Mouse (Mus musculus): ENCODE results near the gene Csnk2b. TPM values are rescaled to one million over a fixed set of nuclear protein-coding genes. Genes with fewer than 3 reads are reported as not detected.
A peak's percentile ranks its signal among the peaks of the same experiment; 100 is the strongest.

The Csnk2b gene
- polyA plus RNA-seq, 1 experiment from 2014 or later, result 224 TPM

GRCm38 (mm10) chr17:35162730-35163129 lies 40.9 kb upstream of the Csnk2b start:
- Histone ChIP-seq H3K27ac (ENCODE audit: low read length) (0 out of 2 replicates have a peak overlapping the region, but pooled peaks have one; percentile 4), H3K9me3 (replicated peaks; ENCODE audit: control insufficient read depth, low read length) (no peaks in the 10 kb centered on the region), H3K4me1 (ENCODE audit: control insufficient read depth, insufficient read depth, low read length) (peaks cover 23% of the 10 kb centered on the region), H3K36me3 (ENCODE audit: control insufficient read depth, insufficient read depth) (peaks cover 44% of the 10 kb centered on the region), H3K4me2 (ENCODE audit: low read depth, low read length) (peak overlapping the region; percentile 88), H3K4me3 (ENCODE audit: low read length) (peak overlapping the region; percentile 90), H3K9ac (ENCODE audit: low read length) (peak overlapping the region; percentile 100), H3K27me3 (ENCODE audit: control insufficient read depth, insufficient read depth, low read length) (no peaks in the 10 kb centered on the region)
- 31% methylated on average over 12 of the region's 12 CpGs for WGBS
- no peak for ATAC-seq (replicated peaks; ENCODE audit: extremely low read depth, insufficient read depth, low FRiP score)

- peak overlapping the region; percentile 90 for H3K4me3 ChIP-seq (ENCODE audit: low read length)
- peaks cover 23% of the 10 kb centered on the region for H3K4me1 ChIP-seq (ENCODE audit: control insufficient read depth, insufficient read depth, low read length)
- H3K9me3 ChIP-seq (replicated peaks; ENCODE audit: control insufficient read depth, low read length), result no peaks in the 10 kb centered on the region
- peak overlapping the region; percentile 100 for H3K9ac ChIP-seq (ENCODE audit: low read length)
- no peaks in the 10 kb centered on the region for H3K27me3 ChIP-seq (ENCODE audit: control insufficient read depth, insufficient read depth, low read length)
- 56% methylated on average over 14 of the region's 14 CpGs for WGBS
- H3K36me3 ChIP-seq (ENCODE audit: control insufficient read depth, insufficient read depth), result peaks cover 50% of the 10 kb centered on the region
- peak overlapping the region; percentile 88 for H3K4me2 ChIP-seq (ENCODE audit: low read depth, low read length)
- no peak for ATAC-seq (replicated peaks; ENCODE audit: extremely low read depth, insufficient read depth, low FRiP score)
- H3K27ac ChIP-seq (ENCODE audit: low read length), result no peak overlapping the region
Observed at GRCm38 (mm10) chr17:35162121-35162520, 40.3 kb upstream of the Csnk2b start.

- 77% methylated on average over 11 of the region's 11 CpGs for WGBS
- no peak overlapping the region for H3K9ac ChIP-seq (ENCODE audit: low read length)
- no peak for ATAC-seq (replicated peaks; ENCODE audit: extremely low read depth, insufficient read depth, low FRiP score)
Observed at GRCm38 (mm10) chr17:35161421-35161820, 39.6 kb upstream of the Csnk2b start.

GRCm38 (mm10) chr17:35159638-35160037 lies 37.8 kb upstream of the Csnk2b start:
- Histone ChIP-seq H3K4me3 (ENCODE audit: low read length) (no peak overlapping the region), H3K27me3 (ENCODE audit: control insufficient read depth, insufficient read depth, low read length) (no peaks in the 10 kb centered on the region), H3K4me2 (ENCODE audit: low read depth, low read length) (no peak overlapping the region), H3K27ac (ENCODE audit: low read length) (no peak overlapping the region), H3K36me3 (ENCODE audit: control insufficient read depth, insufficient read depth) (peaks cover 75% of the 10 kb centered on the region), H3K4me1 (ENCODE audit: control insufficient read depth, insufficient read depth, low read length) (peaks cover 16% of the 10 kb centered on the region), H3K9me3 (replicated peaks; ENCODE audit: control insufficient read depth, low read length) (no peaks in the 10 kb centered on the region), H3K9ac (ENCODE audit: low read length) (no peak overlapping the region)
- ATAC-seq (replicated peaks; ENCODE audit: extremely low read depth, insufficient read depth, low FRiP score), result no peak
- WGBS, result 82% methylated on average over 7 of the region's 7 CpGs

More at GRCm38 (mm10) chr17:35161421-35161820, 39.6 kb upstream of the Csnk2b start:
- Histone ChIP-seq H3K4me3 (ENCODE audit: low read length) (no peak overlapping the region), H3K9me3 (replicated peaks; ENCODE audit: control insufficient read depth, low read length) (no peaks in the 10 kb centered on the region), H3K36me3 (ENCODE audit: control insufficient read depth, insufficient read depth) (peaks cover 57% of the 10 kb centered on the region), H3K4me1 (ENCODE audit: control insufficient read depth, insufficient read depth, low read length) (peaks cover 23% of the 10 kb centered on the region), H3K27me3 (ENCODE audit: control insufficient read depth, insufficient read depth, low read length) (no peaks in the 10 kb centered on the region), H3K27ac (ENCODE audit: low read length) (no peak overlapping the region), H3K4me2 (ENCODE audit: low read depth, low read length) (0 out of 2 replicates have a peak overlapping the region, but pooled peaks have one; percentile 4)

GRCm38 (mm10) chr17:35158850-35159593 lies 37.2 kb upstream of the Csnk2b start:
- no peak overlapping the region for H3K27ac ChIP-seq (ENCODE audit: low read length)
- H3K4me2 ChIP-seq (ENCODE audit: low read depth, low read length), result no peak overlapping the region
- WGBS, result 90% methylated on average over 16 of the region's 16 CpGs
- ATAC-seq (replicated peaks; ENCODE audit: extremely low read depth, insufficient read depth, low FRiP score), result no peak
- H3K36me3 ChIP-seq (ENCODE audit: control insufficient read depth, insufficient read depth), result peaks cover 81% of the 10 kb centered on the region
- H3K9ac ChIP-seq (ENCODE audit: low read length), result no peak overlapping the region
- H3K27me3 ChIP-seq (ENCODE audit: control insufficient read depth, insufficient read depth, low read length), result no peaks in the 10 kb centered on the region
- no peaks in the 10 kb centered on the region for H3K9me3 ChIP-seq (replicated peaks; ENCODE audit: control insufficient read depth, low read length)
- H3K4me1 ChIP-seq (ENCODE audit: control insufficient read depth, insufficient read depth, low read length), result peaks cover 16% of the 10 kb centered on the region
- H3K4me3 ChIP-seq (ENCODE audit: low read length), result no peak overlapping the region

- Histone ChIP-seq H3K9ac (ENCODE audit: low read length) (no peak overlapping the region), H3K36me3 (ENCODE audit: control insufficient read depth, insufficient read depth) (peaks cover 94% of the 10 kb centered on the region), H3K4me3 (ENCODE audit: low read length) (no peak overlapping the region), H3K4me2 (ENCODE audit: low read depth, low read length) (no peak overlapping the region), H3K4me1 (ENCODE audit: control insufficient read depth, insufficient read depth, low read length) (peaks cover 13% of the 10 kb centered on the region), H3K27ac (ENCODE audit: low read length) (no peak overlapping the region), H3K27me3 (ENCODE audit: control insufficient read depth, insufficient read depth, low read length) (no peaks in the 10 kb centered on the region), H3K9me3 (replicated peaks; ENCODE audit: control insufficient read depth, low read length) (no peaks in the 10 kb centered on the region)
- ATAC-seq (replicated peaks; ENCODE audit: extremely low read depth, insufficient read depth, low FRiP score), result no peak
- WGBS, result 85% methylated on average over 8 of the region's 8 CpGs
Observed at GRCm38 (mm10) chr17:35157661-35158175, 35.9 kb upstream of the Csnk2b start.

GRCm38 (mm10) chr17:35157254-35157653 lies 35.4 kb upstream of the Csnk2b start:
- ATAC-seq (replicated peaks; ENCODE audit: extremely low read depth, insufficient read depth, low FRiP score), result no peak
- Histone ChIP-seq H3K27me3 (ENCODE audit: control insufficient read depth, insufficient read depth, low read length) (no peaks in the 10 kb centered on the region), H3K4me2 (ENCODE audit: low read depth, low read length) (no peak overlapping the region), H3K4me3 (ENCODE audit: low read length) (no peak overlapping the region), H3K36me3 (ENCODE audit: control insufficient read depth, insufficient read depth) (peaks cover 99% of the 10 kb centered on the region), H3K4me1 (ENCODE audit: control insufficient read depth, insufficient read depth, low read length) (peaks cover 8% of the 10 kb centered on the region), H3K27ac (ENCODE audit: low read length) (no peak overlapping the region), H3K9me3 (replicated peaks; ENCODE audit: control insufficient read depth, low read length) (no peaks in the 10 kb centered on the region), H3K9ac (ENCODE audit: low read length) (no peak overlapping the region)
- 86% methylated on average over 8 of the region's 8 CpGs for WGBS

- no peak; the same call in 1 of the 2 replicates for ATAC-seq (replicated peaks; ENCODE audit: extremely low read depth, insufficient read depth, low FRiP score)
- Histone ChIP-seq H3K27ac (ENCODE audit: low read length) (no peak overlapping the region), H3K9me3 (replicated peaks; ENCODE audit: control insufficient read depth, low read length) (no peaks in the 10 kb centered on the region), H3K9ac (ENCODE audit: low read length) (no peak overlapping the region), H3K4me3 (ENCODE audit: low read length) (no peak overlapping the region), H3K4me2 (ENCODE audit: low read depth, low read length) (no peak overlapping the region), H3K27me3 (ENCODE audit: control insufficient read depth, insufficient read depth, low read length) (no peaks in the 10 kb centered on the region), H3K4me1 (ENCODE audit: control insufficient read depth, insufficient read depth, low read length) (peaks cover 2% of the 10 kb centered on the region; the same call in 1 of the 2 replicates), H3K36me3 (ENCODE audit: control insufficient read depth, insufficient read depth) (peaks cover 99% of the 10 kb centered on the region)
- 88% methylated on average over 33 of the region's 33 CpGs for WGBS
Observed at GRCm38 (mm10) chr17:35156461-35157200, 34.8 kb upstream of the Csnk2b start.

- no peak overlapping the region for H3K27ac ChIP-seq (ENCODE audit: low read length)
- peaks cover 98% of the 10 kb centered on the region for H3K36me3 ChIP-seq (ENCODE audit: control insufficient read depth, insufficient read depth)
- H3K9ac ChIP-seq (ENCODE audit: low read length), result no peak overlapping the region
- H3K9me3 ChIP-seq (replicated peaks; ENCODE audit: control insufficient read depth, low read length), result no peaks in the 10 kb centered on the region
- H3K27me3 ChIP-seq (ENCODE audit: control insufficient read depth, insufficient read depth, low read length), result no peaks in the 10 kb centered on the region
- H3K4me1 ChIP-seq (ENCODE audit: control insufficient read depth, insufficient read depth, low read length), result no peaks in the 10 kb centered on the region
- 87% methylated on average over 12 of the region's 12 CpGs for WGBS
- H3K4me2 ChIP-seq (ENCODE audit: low read depth, low read length), result no peak overlapping the region
- ATAC-seq (replicated peaks; ENCODE audit: extremely low read depth, insufficient read depth, low FRiP score), result no peak
- H3K4me3 ChIP-seq (ENCODE audit: low read length), result no peak overlapping the region
Observed at GRCm38 (mm10) chr17:35155451-35155850, 33.6 kb upstream of the Csnk2b start.
